Mouse (Mus musculus) limb, embryonic 13.5 days (tissue): ENCODE measurements around the gene Hadh. TPM values are rescaled to one million over a fixed set of nuclear protein-coding genes. Genes with fewer than 3 reads are reported as not detected.

Source experiments
- ATAC-seq: fragments of 200-750 bp; cut with Nextera tagmentation; 2 replicates; pipeline ENCODE4 v1.8.0; 2017; ENCODE audit warnings: low read depth, moderate number of reproducible peaks, moderate TSS enrichment; ENCODE audit not compliant: low FRiP score
- H3K27ac ChIP-seq: fragments of 300-500 bp; sonication (generic); 2 replicates; pipeline ENCODE4 v1.5.1; 2015; ENCODE audit warnings: inconsistent platforms, mild to moderate bottlenecking, moderate library complexity
- H3K27me3 ChIP-seq: fragments of 300-500 bp; sonication (generic); 2 replicates; pipeline ENCODE4 v1.6.1; 2015; ENCODE audit warnings: mild to moderate bottlenecking, inconsistent platforms
- H3K36me3 ChIP-seq: fragments of 300-500 bp; sonication (generic); 2 replicates; pipeline ENCODE4 v1.6.1; 2015; ENCODE audit warnings: inconsistent platforms, mild to moderate bottlenecking, moderate library complexity
- H3K4me1 ChIP-seq: fragments of 300-500 bp; sonication (generic); 2 replicates; pipeline ENCODE4 v1.6.1; 2015; ENCODE audit warnings: inconsistent platforms
- H3K4me2 ChIP-seq: fragments of 300-500 bp; sonication (generic); replicated peaks from 2 replicates; pipeline ENCODE4 v1.6.1; 2015; ENCODE audit warnings: inconsistent platforms, mild to moderate bottlenecking, moderate library complexity
- H3K4me3 ChIP-seq: fragments of 300-500 bp; sonication (generic); 2 replicates; pipeline ENCODE4 v1.5.1; 2015; ENCODE audit warnings: moderate library complexity, mild to moderate bottlenecking, inconsistent platforms
- H3K9ac ChIP-seq: fragments of 300-500 bp; sonication (generic); 2 replicates; pipeline ENCODE4 v1.6.1; 2015; ENCODE audit warnings: mild to moderate bottlenecking, inconsistent platforms
- H3K9me3 ChIP-seq: fragments of 300-500 bp; sonication (generic); 2 replicates; pipeline ENCODE4 v1.6.1; 2016; ENCODE audit warnings: inconsistent platforms
- WGBS: fragments of 180-500 bp; shearing (Covaris S2); methylation state at CpG from one replicate; pipeline ENCODE4 v1.1.7; 2015; 5-methylcytosine and 5-hydroxymethylcytosine counted together
- polyA plus RNA-seq: library from polyadenylated mRNA; unstranded; fragments of >200 nt; fragmentation: Nextera tagmentation; extraction: Ambion mirVana; gene quantifications from 2 replicates; pipeline ENCODE4 v1.2.1, GENCODE M21; 2015

The Hadh gene
- polyA plus RNA-seq, 1 experiment from 2014 or later: 118 TPM

GRCm38 (mm10) chr3:131212200-131212599 is 59.7 kb downstream of the Hadh start:
- Histone ChIP-seq H3K9ac (no peak overlapping the region), H3K27me3 (no peaks in the 10 kb centered on the region), H3K36me3 (peaks cover 5% of the 10 kb centered on the region), H3K27ac (no peak overlapping the region), H3K9me3 (no peaks in the 10 kb centered on the region), H3K4me1 (peaks cover 42% of the 10 kb centered on the region), H3K4me3 (no peak overlapping the region), H3K4me2 (no peak overlapping the region)
- WGBS: 81% methylated on average over 7 of the region's 7 CpGs
- no peak for ATAC-seq

DNA sequence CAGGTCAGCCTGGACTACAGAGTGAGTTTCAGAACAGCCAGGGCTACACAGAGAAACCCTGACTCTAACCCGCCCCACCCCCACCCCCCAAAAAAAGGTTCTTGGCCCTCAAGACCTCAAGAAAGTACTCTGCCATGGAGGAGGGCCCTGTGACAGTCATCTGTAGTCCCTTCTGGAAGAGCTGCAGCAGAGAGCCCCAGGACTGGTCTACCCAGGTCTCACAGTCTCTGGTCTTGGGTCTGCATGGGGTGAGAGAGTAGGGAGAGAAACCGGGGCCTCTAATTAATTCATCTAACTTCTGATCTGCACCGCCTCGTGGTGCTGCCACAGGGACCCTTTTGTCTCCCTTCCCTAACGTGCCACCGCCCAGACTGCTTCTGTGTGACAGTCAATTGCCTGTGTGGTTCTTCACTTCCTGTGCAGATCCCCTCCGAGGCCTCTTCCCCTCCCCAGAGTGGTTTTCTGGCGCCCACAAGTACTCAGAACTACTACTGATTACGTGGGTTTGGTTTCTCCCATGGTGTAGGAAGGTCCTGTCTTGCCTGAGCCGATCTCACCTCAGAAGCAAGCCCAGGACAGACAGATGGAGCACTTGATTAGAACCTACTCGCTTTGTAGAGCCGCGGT is 63.5 kb downstream of the Hadh start:
- no peak overlapping the region for H3K4me3 ChIP-seq
- H3K27ac ChIP-seq: no peak overlapping the region; the same call in 1 of the 2 replicates
- H3K9me3 ChIP-seq: no peaks in the 10 kb centered on the region
- no peak overlapping the region for H3K4me2 ChIP-seq
- H3K36me3 ChIP-seq: peaks cover 26% of the 10 kb centered on the region
- peaks cover 22% of the 10 kb centered on the region for H3K4me1 ChIP-seq
- peak; percentile 36; the same call in 1 of the 2 replicates for ATAC-seq
- no peak overlapping the region for H3K9ac ChIP-seq
- WGBS: 83% methylated on average over 13 of the region's 13 CpGs
- H3K27me3 ChIP-seq: no peaks in the 10 kb centered on the region

DNA sequence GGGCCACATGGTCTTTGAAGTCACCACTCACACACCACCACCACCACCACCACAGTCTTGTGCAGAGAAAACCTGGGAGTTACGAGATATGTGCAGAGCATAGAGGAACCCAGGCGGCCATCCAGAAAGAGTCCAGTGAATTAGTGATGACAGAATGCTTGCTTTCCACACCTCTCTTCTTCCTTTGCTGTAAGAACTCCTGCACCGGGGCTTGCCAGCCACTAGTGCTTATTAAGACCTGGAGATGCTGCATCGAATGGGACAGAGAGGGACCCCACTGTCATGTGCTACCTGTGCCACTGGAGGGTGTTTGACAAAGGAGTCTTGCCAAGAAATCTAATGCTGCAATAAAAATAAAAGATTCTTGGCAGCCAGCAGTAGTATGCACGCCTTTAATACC is 64.1 kb downstream of the Hadh start:
- H3K4me3 ChIP-seq: no peak overlapping the region
- H3K9ac ChIP-seq: no peak overlapping the region
- H3K4me1 ChIP-seq: peaks cover 22% of the 10 kb centered on the region
- no peak for ATAC-seq
- no peak overlapping the region for H3K4me2 ChIP-seq
- H3K36me3 ChIP-seq: peaks cover 26% of the 10 kb centered on the region
- H3K27me3 ChIP-seq: no peaks in the 10 kb centered on the region
- no peak overlapping the region; the same call in 1 of the 2 replicates for H3K27ac ChIP-seq
- H3K9me3 ChIP-seq: no peaks in the 10 kb centered on the region
- 76% methylated on average over 5 of the region's 5 CpGs for WGBS

DNA sequence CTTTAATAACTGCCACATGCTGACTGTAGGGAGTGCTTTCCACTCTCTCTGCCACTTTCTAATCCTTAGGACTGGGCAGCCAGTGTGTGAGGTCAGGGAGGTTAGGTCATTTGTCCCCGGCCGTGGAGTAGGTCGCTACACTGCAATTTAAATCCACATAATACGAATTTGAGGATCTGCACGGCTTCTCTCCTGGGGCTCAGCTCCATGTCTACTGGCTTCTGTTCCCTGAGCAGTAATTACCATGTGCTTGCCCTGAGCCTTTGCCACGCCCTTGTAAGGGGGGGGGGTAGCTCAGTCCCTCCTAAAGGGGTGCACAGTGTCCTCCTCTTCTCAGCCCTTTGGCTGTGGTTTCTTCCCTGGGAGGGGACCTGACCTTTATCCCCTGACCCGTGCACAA is 69.6 kb downstream of the Hadh start:
- Histone ChIP-seq H3K4me1 (peaks cover 17% of the 10 kb centered on the region), H3K4me2 (no peak overlapping the region), H3K9ac (no peak overlapping the region), H3K36me3 (peaks cover 20% of the 10 kb centered on the region), H3K4me3 (no peak overlapping the region), H3K27ac (no peak overlapping the region), H3K27me3 (no peaks in the 10 kb centered on the region), H3K9me3 (no peaks in the 10 kb centered on the region)
- ATAC-seq: peak; percentile 48; the same call in 1 of the 2 replicates
- WGBS: 33% methylated on average over 7 of the region's 7 CpGs

- H3K4me2 ChIP-seq: no peak overlapping the region
These were observed 72.2 kb downstream of the Hadh start for GRCm38 (mm10) chr3:131199590-131200288.

DNA sequence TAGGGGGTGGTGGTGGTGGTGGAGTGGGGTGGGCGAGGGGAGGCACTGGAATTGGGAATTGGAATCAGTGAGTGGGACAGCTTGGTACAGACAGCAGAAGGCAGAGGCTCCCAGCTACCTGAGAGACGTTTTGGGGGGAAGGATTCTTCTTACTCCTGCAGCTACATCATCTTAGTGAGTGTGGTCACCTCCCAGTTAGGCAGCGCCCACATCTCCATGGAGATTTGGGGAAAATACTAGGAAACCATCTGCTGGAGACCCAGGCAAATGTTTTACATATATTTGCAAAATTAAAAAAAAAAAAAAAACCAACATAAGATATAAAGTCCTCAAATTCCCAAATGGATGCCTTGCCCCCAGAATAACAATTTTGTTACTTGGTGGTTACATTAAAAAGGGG is 72.9 kb downstream of the Hadh start:
- Histone ChIP-seq H3K9me3 (no peaks in the 10 kb centered on the region), H3K4me1 (peaks cover 38% of the 10 kb centered on the region), H3K4me2 (no peak overlapping the region), H3K9ac (no peak overlapping the region), H3K27me3 (no peaks in the 10 kb centered on the region), H3K36me3 (peaks cover 6% of the 10 kb centered on the region; the same call in 1 of the 2 replicates), H3K27ac (no peak overlapping the region), H3K4me3 (no peak overlapping the region)
- no peak for ATAC-seq
- WGBS: 83% methylated on average over 3 of the region's 3 CpGs

More at GRCm38 (mm10) chr3:131199590-131200288, 72.2 kb downstream of the Hadh start:
- Histone ChIP-seq H3K9me3 (no peaks in the 10 kb centered on the region), H3K4me1 (peaks cover 35% of the 10 kb centered on the region), H3K27ac (no peak overlapping the region), H3K36me3 (peaks cover 10% of the 10 kb centered on the region), H3K4me3 (no peak overlapping the region), H3K9ac (no peak overlapping the region), H3K27me3 (no peaks in the 10 kb centered on the region)
- no peak for ATAC-seq
- 76% methylated on average over 20 of the region's 20 CpGs for WGBS

- no peak overlapping the region for H3K4me3 ChIP-seq
- H3K4me2 ChIP-seq: peak overlapping the region; percentile 11; the same call in 1 of the 2 replicates
These were observed 75.3 kb downstream of the Hadh start for GRCm38 (mm10) chr3:131196507-131197019.

DNA sequence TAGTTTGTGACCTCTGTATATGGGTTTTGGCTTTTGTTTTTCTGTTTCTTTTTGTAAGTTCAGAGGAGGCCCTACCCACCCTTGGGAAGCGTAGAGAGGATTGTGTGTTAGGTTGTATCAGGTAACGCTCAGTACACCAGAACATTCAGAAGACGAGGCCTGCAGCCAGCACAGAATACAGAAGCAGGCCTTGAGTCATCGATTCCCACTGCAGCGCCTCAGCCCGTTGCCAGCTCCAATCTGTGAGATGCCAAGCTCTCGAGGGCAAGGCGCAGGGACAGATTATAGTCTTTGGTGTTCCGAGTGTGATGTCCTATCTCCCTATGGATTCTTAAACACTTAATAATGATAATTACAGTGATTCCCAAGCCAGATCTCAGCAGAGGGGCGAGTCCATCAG is 75.9 kb downstream of the Hadh start:
- ATAC-seq: no peak
- no peak overlapping the region for H3K9ac ChIP-seq
- peaks cover 22% of the 10 kb centered on the region for H3K4me1 ChIP-seq
- peaks cover 4% of the 10 kb centered on the region; the same call in 1 of the 2 replicates for H3K36me3 ChIP-seq
- H3K4me2 ChIP-seq: peak overlapping the region; percentile 11; the same call in 1 of the 2 replicates
- no peak overlapping the region for H3K4me3 ChIP-seq
- no peaks in the 10 kb centered on the region for H3K9me3 ChIP-seq
- H3K27me3 ChIP-seq: no peaks in the 10 kb centered on the region
- peak overlapping the region; percentile 55; the same call in 1 of the 2 replicates for H3K27ac ChIP-seq
- 42% methylated on average over 10 of the region's 10 CpGs for WGBS

More at GRCm38 (mm10) chr3:131196507-131197019, 75.3 kb downstream of the Hadh start:
- ATAC-seq: no peak
- Histone ChIP-seq H3K9ac (no peak overlapping the region), H3K36me3 (peaks cover 4% of the 10 kb centered on the region; the same call in 1 of the 2 replicates), H3K27ac (peak overlapping the region; percentile 55; the same call in 1 of the 2 replicates), H3K9me3 (no peaks in the 10 kb centered on the region), H3K4me1 (peaks cover 22% of the 10 kb centered on the region), H3K27me3 (no peaks in the 10 kb centered on the region)
- WGBS: 25% methylated on average over 8 of the region's 8 CpGs

GRCm38 (mm10) chr3:131191454-131191853 is 80.4 kb downstream of the Hadh start:
- Histone ChIP-seq H3K4me3 (no peak overlapping the region), H3K4me1 (peaks cover 18% of the 10 kb centered on the region), H3K4me2 (no peak overlapping the region), H3K36me3 (peaks cover 7% of the 10 kb centered on the region), H3K27me3 (no peaks in the 10 kb centered on the region), H3K27ac (no peak overlapping the region), H3K9ac (no peak overlapping the region), H3K9me3 (no peaks in the 10 kb centered on the region)
- WGBS: 86% methylated on average over 7 of the region's 7 CpGs
- ATAC-seq: no peak

DNA sequence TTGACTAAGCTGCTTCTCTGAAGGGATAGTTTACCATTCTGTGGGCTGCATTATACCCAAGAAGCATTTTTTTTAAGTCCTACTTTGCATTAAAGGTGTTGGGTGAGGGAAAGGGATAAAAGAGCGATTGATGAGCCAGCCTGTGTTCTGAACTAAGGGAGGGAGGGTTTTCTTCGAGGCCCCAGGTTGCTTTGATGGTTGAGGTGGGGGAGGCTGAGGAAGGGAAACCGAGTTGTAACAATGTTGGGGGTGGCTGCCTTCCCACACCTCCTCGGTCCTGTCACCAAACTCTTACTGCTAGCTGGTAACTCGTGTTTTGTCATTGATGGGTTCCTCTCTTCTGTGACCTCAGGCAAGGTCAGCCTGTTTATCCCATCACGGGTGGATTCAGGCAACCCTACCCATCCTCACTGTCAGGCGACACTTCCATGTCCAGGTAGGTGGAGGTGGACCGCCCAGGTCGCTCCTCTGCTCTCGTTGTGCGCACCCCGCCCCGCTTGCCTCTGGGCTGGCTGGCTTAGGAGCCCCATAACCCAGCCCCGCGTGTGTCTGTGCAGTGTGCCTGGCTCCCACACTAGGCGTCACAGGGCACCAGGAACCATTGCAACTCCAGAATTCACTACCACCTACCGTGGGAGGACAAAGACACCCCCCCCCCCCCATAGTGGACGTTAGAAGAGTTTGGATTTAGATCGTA is 81.1 kb downstream of the Hadh start:
- no peak overlapping the region for H3K4me2 ChIP-seq
- 85% methylated on average over 19 of the region's 19 CpGs for WGBS
- ATAC-seq: no peak

GRCm38 (mm10) chr3:131190239-131190638 is 81.7 kb downstream of the Hadh start:
- Histone ChIP-seq H3K9ac (no peak overlapping the region), H3K9me3 (no peaks in the 10 kb centered on the region), H3K4me1 (peaks cover 8% of the 10 kb centered on the region), H3K36me3 (peaks cover 11% of the 10 kb centered on the region), H3K27me3 (no peaks in the 10 kb centered on the region), H3K4me2 (no peak overlapping the region), H3K27ac (no peak overlapping the region), H3K4me3 (no peak overlapping the region)
- ATAC-seq: no peak
- 67% methylated on average over 11 of the region's 11 CpGs for WGBS

More for the DNA sequence above, 81.1 kb downstream of the Hadh start:
- Histone ChIP-seq H3K27ac (no peak overlapping the region), H3K9me3 (no peaks in the 10 kb centered on the region), H3K36me3 (peaks cover 11% of the 10 kb centered on the region), H3K9ac (no peak overlapping the region), H3K27me3 (no peaks in the 10 kb centered on the region), H3K4me3 (no peak overlapping the region), H3K4me1 (peaks cover 12% of the 10 kb centered on the region)

DNA sequence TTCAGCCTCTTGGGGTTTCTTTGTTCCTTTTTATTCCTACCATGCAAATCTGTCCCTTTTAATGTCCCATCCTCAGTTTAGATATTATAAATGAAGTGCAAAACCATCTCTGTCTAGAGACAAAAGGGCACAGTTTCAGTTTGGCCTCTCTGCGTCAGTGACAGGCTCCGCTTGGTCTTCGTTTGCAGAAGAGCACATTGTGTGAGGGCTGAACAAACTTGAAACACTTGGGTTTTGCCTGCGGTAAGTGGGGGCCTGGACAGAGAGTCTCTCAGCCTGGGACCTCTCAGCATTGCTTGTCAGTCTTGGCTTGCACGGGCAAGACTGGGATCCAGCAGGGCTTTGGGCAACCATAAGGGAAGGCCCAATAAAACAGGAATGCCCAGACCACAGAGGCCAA is 85.7 kb downstream of the Hadh start:
- Histone ChIP-seq H3K9ac (no peak overlapping the region), H3K9me3 (no peaks in the 10 kb centered on the region), H3K27ac (no peak overlapping the region), H3K4me2 (no peak overlapping the region), H3K36me3 (peaks cover 16% of the 10 kb centered on the region), H3K4me3 (no peak overlapping the region), H3K27me3 (no peaks in the 10 kb centered on the region), H3K4me1 (peaks cover 11% of the 10 kb centered on the region)
- WGBS: 80% methylated on average over 5 of the region's 5 CpGs
- ATAC-seq: no peak
